Mouse (Mus musculus): ENCODE results near the gene Trhde. TPM values are rescaled to one million over a fixed set of nuclear protein-coding genes. Genes with fewer than 3 reads are reported as not detected.

Gene Trhde
- total RNA-seq (2023) = not detected

DNA sequence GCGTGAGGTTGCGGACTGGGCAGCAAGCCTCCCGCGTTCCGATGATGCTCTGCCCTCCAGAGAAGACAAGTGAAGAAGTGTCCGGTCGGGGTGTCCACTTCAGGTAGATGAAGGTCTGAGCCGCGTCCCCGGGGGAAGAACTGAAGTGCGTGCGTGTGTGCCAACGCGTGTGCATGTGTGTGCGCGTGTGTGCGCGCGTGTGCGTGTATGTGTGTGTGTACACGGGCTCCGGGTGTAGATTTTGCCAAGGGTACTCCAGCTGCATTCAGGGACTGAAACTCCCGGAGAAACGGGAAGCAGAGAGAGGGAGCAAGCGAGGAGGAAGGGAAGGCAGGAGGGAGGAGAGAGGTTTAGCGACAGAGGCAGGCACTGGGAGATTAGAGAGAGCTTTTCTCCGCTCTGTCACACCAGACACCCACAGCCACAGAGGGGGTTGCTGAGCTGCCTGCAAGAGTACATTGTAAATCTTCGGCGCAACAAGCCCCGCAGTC, at the start of gene Trhde:
Gene Trhde, minus strand, starts transcription at position 147 of the 491 bp plus-strand sequence.

